Mouse (Mus musculus): ENCODE measurements around the gene Dcdc2a. TPM values are rescaled to one million over a fixed set of nuclear protein-coding genes. Genes with fewer than 3 reads are reported as not detected.

Dcdc2a gene
- polyA plus RNA-seq (2012; rRNA removed) = 0.05 TPM in 1 of 2 replicates, not detected in the other

DNA sequence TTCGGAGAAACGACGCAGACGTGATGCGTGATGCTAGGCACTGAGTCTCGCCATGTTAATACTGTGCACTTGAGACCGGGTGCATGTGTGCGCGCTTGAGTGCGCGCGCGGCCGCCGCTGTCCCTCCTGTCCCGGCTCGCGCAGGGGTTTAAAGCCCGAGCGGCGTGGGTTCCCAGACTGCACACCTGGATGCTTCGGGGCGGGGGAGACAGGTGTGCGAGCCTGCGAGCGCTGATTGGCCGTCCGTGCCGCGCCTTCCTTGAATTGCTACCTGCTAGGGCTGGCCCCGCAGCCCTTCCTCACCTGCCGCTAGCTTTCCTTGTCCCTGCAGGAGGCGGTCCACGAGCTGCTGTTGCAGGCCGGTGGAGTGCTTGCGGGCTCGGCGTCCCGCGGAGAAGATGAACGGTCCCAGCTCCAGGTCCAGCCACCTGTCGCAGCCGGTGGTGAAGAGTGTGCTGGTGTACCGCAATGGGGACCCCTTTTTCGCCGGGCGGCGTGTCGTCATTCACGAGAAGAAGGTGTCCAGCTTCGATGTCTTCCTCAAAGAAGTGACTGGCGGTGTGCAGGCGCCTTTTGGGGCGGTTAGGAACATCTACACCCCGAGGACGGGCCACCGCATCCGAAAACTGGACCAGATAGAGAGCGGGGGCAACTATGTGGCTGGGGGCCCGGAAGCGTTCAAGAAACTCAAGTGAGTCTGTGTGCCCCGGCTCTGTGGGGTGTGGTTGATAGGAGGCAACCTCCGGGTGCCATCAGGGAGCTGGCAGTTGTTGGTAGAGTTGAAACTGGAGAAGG is at the start of gene Dcdc2a:
Gene Dcdc2a (plus strand): TSS at position 132 of the 795 bp plus-strand sequence.
- Histone ChIP-seq H3K27me3 (ENCODE audit: control insufficient read depth, insufficient read depth, low read length) (peaks cover 16% of the 10 kb centered on the region), H3K36me3 (ENCODE audit: control insufficient read depth, insufficient read depth, low read length) (no peaks in the 10 kb centered on the region), H3K4me3 (ENCODE audit: low read depth, low read length) (peak within 1 kb of the TSS; percentile 55), H3K4me1 (ENCODE audit: control insufficient read depth, insufficient read depth, insufficient read length, low read length) (peaks cover 7% of the 10 kb centered on the region), H3K27ac (ENCODE audit: insufficient read depth, low read depth, low read length) (no peak within 1 kb of the TSS)
- TF ChIP-seq POLR2A (IDR thresholded peaks at IDR 0.05; ENCODE audit: low read depth, low read length) (no peak), CTCF (IDR thresholded peaks at IDR 0.05; ENCODE audit: extremely low read depth, insufficient read length, insufficient replicate concordance, low read depth, low read length) (no peak)
- WGBS = 4% methylated on average over 63 of the region's 63 CpGs

GRCm38 (mm10) chr13:25007115-25007514 is 48.7 kb upstream of the Dcdc2a start:
- H3K27me3 ChIP-seq (ENCODE audit: control insufficient read depth, insufficient read depth, low read length) = no peaks in the 10 kb centered on the region
- H3K4me3 ChIP-seq (ENCODE audit: low read depth, low read length) = no peak overlapping the region
- TF ChIP-seq CTCF (IDR thresholded peaks at IDR 0.05; ENCODE audit: extremely low read depth, insufficient read length, insufficient replicate concordance, low read depth, low read length) (no peak), POLR2A (IDR thresholded peaks at IDR 0.05; ENCODE audit: low read depth, low read length) (no peak)
- H3K4me1 ChIP-seq (ENCODE audit: control insufficient read depth, insufficient read depth, insufficient read length, low read length) = no peaks in the 10 kb centered on the region
- peaks cover 26% of the 10 kb centered on the region for H3K36me3 ChIP-seq (ENCODE audit: control insufficient read depth, insufficient read depth, low read length)
- 62% methylated on average over 8 of the region's 8 CpGs for WGBS
- H3K27ac ChIP-seq (ENCODE audit: insufficient read depth, low read depth, low read length) = no peak overlapping the region

- no peaks in the 10 kb centered on the region for H3K27me3 ChIP-seq (ENCODE audit: control insufficient read depth, insufficient read depth, low read length)
- no peak overlapping the region for H3K27ac ChIP-seq (ENCODE audit: insufficient read depth, low read depth, low read length)
These were observed 37.5 kb upstream of the Dcdc2a start for GRCm38 (mm10) chr13:25018316-25018715.

DNA sequence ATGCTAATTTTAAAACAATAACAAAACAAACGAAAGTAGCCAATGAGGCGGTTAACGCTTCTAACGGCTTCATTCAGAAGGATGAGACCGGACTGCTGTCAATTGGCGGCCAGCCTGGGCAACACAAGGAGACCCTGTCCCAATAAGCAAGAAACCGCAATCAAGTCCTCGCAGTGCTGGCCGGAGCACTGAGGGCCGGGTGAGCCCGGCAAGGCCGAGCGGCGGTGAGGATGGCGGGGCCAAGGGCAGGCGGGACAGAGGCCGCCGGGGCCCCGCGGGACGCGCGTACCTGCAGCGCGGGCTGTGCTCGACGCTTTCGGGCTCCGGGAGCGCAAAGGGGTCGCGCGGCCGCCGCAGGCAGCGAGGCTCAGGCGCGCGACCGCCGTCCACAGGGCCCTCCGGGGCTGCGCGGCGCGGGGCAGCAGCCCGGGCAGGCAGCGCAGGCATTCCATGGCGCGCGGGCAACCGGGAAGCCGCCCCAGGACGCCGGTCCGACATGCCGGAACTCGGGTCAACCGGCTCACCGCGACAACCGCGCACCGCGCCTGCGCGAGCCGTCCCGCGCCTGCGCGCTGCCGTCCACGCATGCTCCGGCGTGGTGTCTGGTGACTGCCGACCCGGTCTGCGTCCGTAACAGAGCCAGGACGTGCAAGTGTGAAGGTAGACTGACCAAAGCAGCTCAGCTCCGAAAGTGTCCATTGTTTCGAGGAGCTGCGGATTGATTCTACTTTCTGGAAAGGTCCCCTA is 35.8 kb upstream of the Dcdc2a start, which contains the start of gene Mrs2:
Gene Mrs2 (minus strand): TSS at position 587 of the 747 bp plus-strand sequence.
- peak within 1 kb of the TSS; percentile 76 for H3K4me3 ChIP-seq (ENCODE audit: low read depth, low read length)
- peak within 1 kb of the TSS; percentile 29; the same call in 1 of the 2 replicates for H3K27ac ChIP-seq (ENCODE audit: insufficient read depth, low read depth, low read length)
- H3K36me3 ChIP-seq (ENCODE audit: control insufficient read depth, insufficient read depth, low read length) = peaks cover 6% of the 10 kb centered on the region
- H3K27me3 ChIP-seq (ENCODE audit: control insufficient read depth, insufficient read depth, low read length) = no peaks in the 10 kb centered on the region
- under 1% methylated on average over 84 of the region's 84 CpGs for WGBS
- TF ChIP-seq POLR2A (IDR thresholded peaks at IDR 0.05; ENCODE audit: low read depth, low read length) (peak; percentile 42; the same call in 1 of the 2 replicates), CTCF (IDR thresholded peaks at IDR 0.05; ENCODE audit: extremely low read depth, insufficient read length, insufficient replicate concordance, low read depth, low read length) (no peak)
- peaks cover 9% of the 10 kb centered on the region; the same call in 1 of the 2 replicates for H3K4me1 ChIP-seq (ENCODE audit: control insufficient read depth, insufficient read depth, insufficient read length, low read length)

More at GRCm38 (mm10) chr13:25018316-25018715, 37.5 kb upstream of the Dcdc2a start:
- Histone ChIP-seq H3K4me3 (ENCODE audit: low read depth, low read length) (no peak overlapping the region), H3K36me3 (ENCODE audit: control insufficient read depth, insufficient read depth, low read length) (peaks cover 6% of the 10 kb centered on the region), H3K4me1 (ENCODE audit: control insufficient read depth, insufficient read depth, insufficient read length, low read length) (peaks cover 9% of the 10 kb centered on the region; the same call in 1 of the 2 replicates)
- 78% methylated on average over 9 of the region's 9 CpGs for WGBS
- TF ChIP-seq POLR2A (IDR thresholded peaks at IDR 0.05; ENCODE audit: low read depth, low read length) (no peak), CTCF (IDR thresholded peaks at IDR 0.05; ENCODE audit: extremely low read depth, insufficient read length, insufficient replicate concordance, low read depth, low read length) (no peak)

GRCm38 (mm10) chr13:25020540-25020892 is 35.3 kb upstream of the Dcdc2a start:
- WGBS = 11% methylated on average over 4 of the region's 4 CpGs
- Histone ChIP-seq H3K27ac (ENCODE audit: insufficient read depth, low read depth, low read length) (peak overlapping the region; percentile 14; the same call in 1 of the 2 replicates), H3K4me3 (ENCODE audit: low read depth, low read length) (peak overlapping the region; percentile 76), H3K27me3 (ENCODE audit: control insufficient read depth, insufficient read depth, low read length) (no peaks in the 10 kb centered on the region), H3K36me3 (ENCODE audit: control insufficient read depth, insufficient read depth, low read length) (peaks cover 6% of the 10 kb centered on the region), H3K4me1 (ENCODE audit: control insufficient read depth, insufficient read depth, insufficient read length, low read length) (peaks cover 9% of the 10 kb centered on the region; the same call in 1 of the 2 replicates)
- TF ChIP-seq POLR2A (IDR thresholded peaks at IDR 0.05; ENCODE audit: low read depth, low read length) (no peak), CTCF (IDR thresholded peaks at IDR 0.05; ENCODE audit: extremely low read depth, insufficient read length, insufficient replicate concordance, low read depth, low read length) (no peak)

GRCm38 (mm10) chr13:25022386-25022785 is 33.4 kb upstream of the Dcdc2a start:
- 39% methylated on average over 4 of the region's 4 CpGs for WGBS
- H3K27ac ChIP-seq (ENCODE audit: insufficient read depth, low read depth, low read length) = no peak overlapping the region
- TF ChIP-seq CTCF (IDR thresholded peaks at IDR 0.05; ENCODE audit: extremely low read depth, insufficient read length, insufficient replicate concordance, low read depth, low read length) (no peak), POLR2A (IDR thresholded peaks at IDR 0.05; ENCODE audit: low read depth, low read length) (no peak)

More at GRCm38 (mm10) chr13:25022386-25022785, 33.4 kb upstream of the Dcdc2a start:
- Histone ChIP-seq H3K27me3 (ENCODE audit: control insufficient read depth, insufficient read depth, low read length) (no peaks in the 10 kb centered on the region), H3K4me3 (ENCODE audit: low read depth, low read length) (no peak overlapping the region), H3K36me3 (ENCODE audit: control insufficient read depth, insufficient read depth, low read length) (0 out of 2 replicates have a peak, but pooled peaks cover 3% of the 10 kb centered on the region), H3K4me1 (ENCODE audit: control insufficient read depth, insufficient read depth, insufficient read length, low read length) (peaks cover 9% of the 10 kb centered on the region; the same call in 1 of the 2 replicates)

All from small intestine, adult 2 months (tissue).